Mouse (Mus musculus) kidney, postnatal 0 days (tissue): ENCODE results near the gene Kcnh4. TPM values are rescaled to one million over a fixed set of nuclear protein-coding genes. Genes with fewer than 3 reads are reported as not detected.
A peak's percentile ranks its signal among the peaks of the same experiment; 100 is the strongest.

Experiments used
- ATAC-seq: fragments of 200-750 bp; cut with Nextera tagmentation; replicated peaks from 2 replicates; pipeline ENCODE4 v1.8.0; 2017; ENCODE audit warnings: low read depth, moderate number of reproducible peaks, moderate TSS enrichment, moderate library complexity; ENCODE audit not compliant: low FRiP score
- DNase-seq: peaks from one replicate; pipeline ENCODE4 v3.0.0-alpha.2; 2016; ENCODE audit warnings: low spot score
- H3K27ac ChIP-seq: fragments of 300-500 bp; sonication (generic); 2 replicates; pipeline ENCODE4 v1.5.1; 2014; ENCODE audit warnings: mild to moderate bottlenecking
- H3K27me3 ChIP-seq: fragments of 300-500 bp; sonication (generic); 2 replicates; pipeline ENCODE4 v1.6.1; 2014; ENCODE audit warnings: low read length, mixed read lengths; ENCODE audit not compliant: insufficient read depth
- H3K36me3 ChIP-seq: fragments of 300-500 bp; sonication (generic); 2 replicates; pipeline ENCODE4 v1.6.1; 2014; ENCODE audit warnings: low read length, mixed read lengths; ENCODE audit not compliant: insufficient read depth
- H3K4me1 ChIP-seq: fragments of 300-500 bp; sonication (generic); replicated peaks from 2 replicates; pipeline ENCODE4 v1.6.1; 2014; ENCODE audit warnings: antibody characterized with exemption, low read length, mixed read lengths; ENCODE audit not compliant: insufficient read depth
- H3K4me2 ChIP-seq: fragments of 300-500 bp; sonication (generic); 2 replicates; pipeline ENCODE4 v1.6.1; 2014; ENCODE audit warnings: mild to moderate bottlenecking, low read length, moderate library complexity, mixed read lengths
- H3K4me3 ChIP-seq: fragments of 300-500 bp; sonication (generic); replicated peaks from 2 replicates; pipeline ENCODE4 v1.5.1; 2014; ENCODE audit warnings: low read depth, low read length
- H3K9ac ChIP-seq: fragments of 300-500 bp; sonication (generic); 2 replicates; pipeline ENCODE4 v1.6.1; 2014; ENCODE audit warnings: low read depth, low read length
- H3K9me3 ChIP-seq: fragments of 300-500 bp; sonication (generic); replicated peaks from 2 replicates; pipeline ENCODE4 v1.6.1; 2016; ENCODE audit warnings: low read length, inconsistent platforms, mixed read lengths
- CTCF ChIP-seq: IDR thresholded peaks from 2 replicates; pipeline ENCODE4 v1.5.1; 2016; ENCODE audit warnings: antibody characterized with exemption, low read depth, mild to moderate bottlenecking, moderate library complexity
- WGBS: fragments of 180-500 bp; shearing (Covaris S2); extraction: QIAGEN DNeasy Blood & Tissue Kit; methylation state at CpG from one replicate; pipeline ENCODE4 v1.1.7; 2014; 5-methylcytosine and 5-hydroxymethylcytosine counted together
- polyA plus RNA-seq: library from polyadenylated mRNA; unstranded; fragments of >200 nt; fragmentation: Nextera tagmentation; extraction: Ambion mirVana; gene quantifications from 2 replicates; pipeline ENCODE4 v1.2.1, GENCODE M21; 2015

The Kcnh4 gene
- polyA plus RNA-seq, 1 experiment from 2014 or later, result not detected

GRCm38 (mm10) chr11:100703851-100704531 lies 55.8 kb downstream of the Kcnh4 start, which contains the start of gene Dhx58:
Gene Dhx58 (minus strand): TSS chr11:100704271.
- Histone ChIP-seq H3K9me3 (no peaks in the 10 kb centered on the region), H3K27ac (peak within 1 kb of the TSS; percentile 25; the same call in 1 of the 2 replicates), H3K4me3 (0 out of 2 replicates have a peak within 1 kb of the TSS, but pooled peaks have one; percentile 11), H3K9ac (0 out of 2 replicates have a peak within 1 kb of the TSS, but pooled peaks have one; percentile 23), H3K4me1 (no peaks in the 10 kb centered on the region; the same call in 1 of the 2 replicates), H3K4me2 (peak within 1 kb of the TSS; percentile 43), H3K27me3 (no peaks in the 10 kb centered on the region), H3K36me3 (peaks cover 45% of the 10 kb centered on the region)
- ATAC-seq (no peak), DNase-seq (peak; percentile 47)
- TF ChIP-seq CTCF, result no peak
- WGBS, result 59% methylated on average over 7 of the region's 7 CpGs

DNA sequence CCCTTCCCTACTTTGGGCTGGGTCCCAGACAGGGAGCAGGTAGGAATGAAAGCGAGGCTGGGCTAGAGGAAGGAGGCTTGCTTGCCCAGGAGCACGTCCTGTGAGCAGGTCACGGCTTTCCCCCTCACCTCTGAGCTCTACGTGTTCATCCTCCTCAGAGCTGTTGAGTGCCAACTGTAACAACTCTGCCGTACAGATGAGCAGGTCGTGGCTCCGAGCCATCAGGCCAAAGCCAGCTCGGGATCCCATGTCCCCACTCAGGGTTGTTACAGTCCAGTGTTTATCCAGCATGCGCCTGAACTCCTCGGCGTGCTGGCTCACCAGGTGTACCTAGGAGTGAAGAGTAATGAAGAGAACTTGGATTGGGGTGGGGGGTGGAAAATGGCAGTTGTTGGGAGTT lies 56.4 kb downstream of the Kcnh4 start:
- TF ChIP-seq CTCF, result no peak
- Histone ChIP-seq H3K4me1 (no peaks in the 10 kb centered on the region; the same call in 1 of the 2 replicates), H3K27me3 (no peaks in the 10 kb centered on the region), H3K36me3 (peaks cover 38% of the 10 kb centered on the region), H3K27ac (no peak overlapping the region), H3K4me2 (peak overlapping the region; percentile 43), H3K9me3 (no peaks in the 10 kb centered on the region), H3K4me3 (no peak overlapping the region), H3K9ac (no peak overlapping the region)
- WGBS, result 62% methylated on average over 11 of the region's 11 CpGs
- no peak for DNase-seq
- ATAC-seq, result no peak

DNA sequence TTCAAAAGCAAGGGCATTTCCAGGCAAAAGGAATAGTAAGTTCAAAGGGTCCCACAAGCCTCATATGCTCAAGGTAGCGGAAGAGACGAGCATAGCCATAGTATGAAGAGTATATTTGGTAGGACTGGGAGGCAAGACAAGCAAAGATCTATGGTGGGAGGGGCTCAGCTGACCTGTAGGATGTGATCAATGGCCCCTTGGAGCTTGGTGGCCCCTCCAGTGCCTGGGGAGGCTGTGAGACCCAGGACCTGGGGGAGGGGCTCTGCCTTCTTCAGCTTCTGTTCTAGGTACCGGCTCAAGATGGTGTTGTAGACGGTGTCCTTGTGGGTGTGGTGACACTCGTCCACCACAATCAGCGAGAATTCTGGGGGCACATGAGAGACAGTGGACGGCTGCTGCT lies 56.8 kb downstream of the Kcnh4 start:
- DNase-seq (no peak), ATAC-seq (no peak)
- peaks cover 34% of the 10 kb centered on the region for H3K36me3 ChIP-seq
- peak overlapping the region; percentile 43 for H3K4me2 ChIP-seq
- 49% methylated on average over 7 of the region's 7 CpGs for WGBS
- no peaks in the 10 kb centered on the region for H3K9me3 ChIP-seq
- H3K27ac ChIP-seq, result no peak overlapping the region
- no peaks in the 10 kb centered on the region for H3K27me3 ChIP-seq
- no peak overlapping the region for H3K9ac ChIP-seq
- H3K4me1 ChIP-seq, result no peaks in the 10 kb centered on the region; the same call in 1 of the 2 replicates
- TF ChIP-seq CTCF, result no peak
- no peak overlapping the region for H3K4me3 ChIP-seq

DNA sequence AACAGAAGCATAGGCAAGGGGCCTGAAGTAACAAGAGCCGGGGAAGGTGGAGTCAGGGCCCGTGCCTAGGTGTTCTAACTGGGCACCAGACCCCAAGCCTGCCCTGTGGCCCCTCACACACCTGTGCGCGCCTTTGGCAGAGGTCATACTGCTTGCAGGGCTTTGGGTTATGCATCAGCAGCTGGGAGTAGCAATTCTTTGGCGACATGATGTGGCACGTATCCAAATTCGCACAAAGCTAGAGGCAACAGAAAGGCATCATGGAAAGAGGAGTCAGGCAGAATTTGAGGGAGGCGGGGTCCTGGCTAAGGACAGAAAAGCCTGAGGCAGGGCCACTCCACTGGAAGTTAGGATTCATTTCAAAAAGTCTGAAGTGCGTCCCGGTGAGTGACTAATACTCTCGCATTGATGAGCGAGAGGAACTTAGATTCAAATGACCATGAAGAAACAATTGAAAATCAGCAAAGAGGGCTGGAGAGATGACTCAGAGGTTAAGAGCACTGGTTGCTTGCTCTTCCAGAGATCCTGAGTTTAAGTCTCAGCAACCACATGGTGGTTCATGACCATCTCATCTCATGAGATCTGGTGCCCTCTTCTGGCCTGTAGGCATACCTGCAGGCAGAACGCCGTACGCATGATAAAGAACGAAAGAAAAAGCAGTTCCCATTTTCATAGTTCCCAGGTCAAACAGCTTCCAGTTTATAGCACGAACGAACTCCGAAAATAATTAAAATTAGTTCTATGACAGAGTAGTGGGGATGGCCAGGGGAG lies 57.5 kb downstream of the Kcnh4 start:
- no peaks in the 10 kb centered on the region for H3K9me3 ChIP-seq
- no peak overlapping the region for H3K9ac ChIP-seq
- WGBS, result 35% methylated on average over 19 of the region's 19 CpGs
- no peak overlapping the region for H3K4me3 ChIP-seq
- ATAC-seq, result 0 out of 2 replicates have a peak, but pooled peaks have one; percentile 19
- peak; percentile 97 for TF ChIP-seq CTCF
- DNase-seq, result peak; percentile 90
- H3K4me2 ChIP-seq, result peak overlapping the region; percentile 43
- peaks cover 27% of the 10 kb centered on the region for H3K36me3 ChIP-seq
- H3K27ac ChIP-seq, result no peak overlapping the region
- H3K27me3 ChIP-seq, result no peaks in the 10 kb centered on the region
- no peaks in the 10 kb centered on the region; the same call in 1 of the 2 replicates for H3K4me1 ChIP-seq

- WGBS, result 9% methylated on average over 14 of the region's 14 CpGs
- no peak overlapping the region for H3K9ac ChIP-seq
- DNase-seq, result peak; percentile 55
These were observed 58.4 kb downstream of the Kcnh4 start for GRCm38 (mm10) chr11:100701301-100701700.

GRCm38 (mm10) chr11:100700710-100701109 lies 59.0 kb downstream of the Kcnh4 start:
- H3K9ac ChIP-seq, result no peak overlapping the region
- H3K4me3 ChIP-seq, result no peak overlapping the region
- no peaks in the 10 kb centered on the region for H3K9me3 ChIP-seq
- H3K36me3 ChIP-seq, result peaks cover 12% of the 10 kb centered on the region
- no peaks in the 10 kb centered on the region; the same call in 1 of the 2 replicates for H3K4me1 ChIP-seq
- H3K4me2 ChIP-seq, result peak overlapping the region; percentile 37; the same call in 1 of the 2 replicates
- no peaks in the 10 kb centered on the region for H3K27me3 ChIP-seq
- DNase-seq, result no peak
- TF ChIP-seq CTCF, result no peak
- no peak for ATAC-seq
- H3K27ac ChIP-seq, result no peak overlapping the region
- WGBS, result 78% methylated on average over 3 of the region's 3 CpGs

More at GRCm38 (mm10) chr11:100701301-100701700, 58.4 kb downstream of the Kcnh4 start:
- H3K4me3 ChIP-seq, result no peak overlapping the region; the same call in 1 of the 2 replicates
- H3K4me2 ChIP-seq, result peak overlapping the region; percentile 37
- TF ChIP-seq CTCF, result no peak
- no peak overlapping the region for H3K27ac ChIP-seq
- no peaks in the 10 kb centered on the region for H3K27me3 ChIP-seq
- H3K36me3 ChIP-seq, result peaks cover 18% of the 10 kb centered on the region
- H3K9me3 ChIP-seq, result no peaks in the 10 kb centered on the region
- no peak for ATAC-seq
- no peaks in the 10 kb centered on the region; the same call in 1 of the 2 replicates for H3K4me1 ChIP-seq
